Mouse (Mus musculus): ENCODE measurements around the gene Mterf1b.
"Not testable (repeated sequence)": the region's sequence is repeated elsewhere in the genome, so short reads cannot be mapped to it uniquely, and the experiment has no call there.

Mterf1b gene

DNA sequence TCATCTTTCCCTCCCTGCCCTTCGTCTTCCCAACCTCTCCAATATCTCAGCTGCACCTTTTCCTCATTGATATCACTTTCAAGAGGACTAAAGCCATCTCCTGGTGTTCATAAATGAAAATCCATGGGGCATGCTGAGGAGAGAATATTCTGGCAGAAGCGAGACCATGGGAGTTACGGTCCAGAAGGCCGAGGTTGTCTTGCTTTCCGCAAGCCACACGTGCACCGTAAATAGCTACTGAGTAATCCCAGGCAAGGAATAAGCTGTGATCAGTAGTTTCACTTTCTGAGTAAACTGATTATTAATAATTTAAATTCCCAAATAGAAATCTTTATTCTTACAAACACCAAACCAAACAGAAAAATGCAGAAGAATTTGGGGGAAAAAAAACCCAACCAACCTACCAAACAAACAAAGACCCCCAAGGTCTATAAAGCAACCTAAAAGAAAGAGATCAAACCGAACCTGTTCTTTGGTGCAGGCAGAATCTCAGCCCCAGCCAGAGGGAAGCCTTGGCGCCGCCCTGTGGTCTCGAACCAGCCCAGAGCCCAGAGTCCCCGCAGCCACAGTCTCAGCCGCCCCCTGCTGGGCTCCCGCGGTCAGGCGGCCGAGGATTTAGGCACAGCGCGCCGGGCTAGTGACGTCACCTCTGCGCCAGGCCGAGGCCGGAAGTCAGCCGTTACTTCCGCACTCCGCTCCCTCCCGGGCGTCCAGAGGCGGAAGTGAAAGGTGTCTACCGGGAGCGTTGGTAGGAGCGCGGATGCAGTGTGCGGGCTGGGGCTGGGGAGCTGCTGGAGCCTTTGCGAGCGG lies at the start of gene Mterf1b:
Gene Mterf1b (plus strand): TSS at position 697 of the 810 bp plus-strand sequence.
- not testable (repeated sequence) for DNase-seq

DNA sequence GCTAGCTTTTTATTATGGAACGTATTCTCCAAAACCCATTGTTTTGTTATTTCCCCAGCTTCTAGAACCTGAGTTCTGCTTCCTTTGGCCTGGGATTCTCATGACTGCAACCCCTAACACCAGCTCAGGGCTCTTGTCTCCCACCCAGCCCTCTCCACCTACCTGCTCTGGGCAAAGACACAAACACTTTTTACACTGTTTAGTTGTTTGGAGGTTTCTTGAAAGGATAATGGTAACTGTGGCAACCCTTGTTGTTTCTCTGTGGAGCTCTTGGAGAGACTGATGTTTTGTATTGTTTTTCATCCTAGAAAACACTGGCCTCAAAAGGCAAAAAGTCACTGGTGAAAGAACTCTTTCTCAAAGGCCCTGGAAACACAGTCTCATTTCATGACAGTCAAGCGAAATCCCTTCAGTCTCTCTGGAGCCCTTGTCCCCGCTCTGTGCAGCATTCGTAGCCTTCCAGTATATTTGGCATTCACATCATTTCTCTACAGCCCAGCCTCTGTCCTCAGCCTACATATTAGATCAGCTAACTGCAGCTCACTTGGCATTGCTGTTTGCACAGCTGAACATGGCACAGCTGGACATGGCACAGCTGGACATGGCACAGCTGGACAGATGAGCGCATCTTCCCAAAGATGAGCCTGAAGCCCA lies 32.6 kb upstream of the Mterf1b start:
- not testable (repeated sequence) for DNase-seq

DNA sequence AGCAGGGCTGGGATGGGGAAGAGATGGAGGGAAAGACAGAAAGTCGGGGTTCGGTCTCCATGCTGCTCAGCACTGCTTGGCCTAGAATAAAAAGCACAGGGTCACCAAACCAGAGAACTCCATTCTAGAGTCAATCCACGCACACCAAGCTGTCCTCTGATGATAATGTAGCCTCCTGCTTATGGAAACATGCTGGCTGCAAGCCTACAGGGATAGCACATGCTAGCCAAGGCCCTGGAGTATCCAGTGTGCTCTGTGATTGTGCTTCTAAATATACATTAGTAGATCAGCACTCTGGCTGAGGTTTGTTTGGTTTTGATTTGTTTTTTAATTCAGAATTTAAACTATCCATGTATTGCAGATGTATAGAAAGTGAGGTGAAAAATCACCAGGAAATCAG lies 30.6 kb upstream of the Mterf1b start:
- no peak for DNase-seq

DNA sequence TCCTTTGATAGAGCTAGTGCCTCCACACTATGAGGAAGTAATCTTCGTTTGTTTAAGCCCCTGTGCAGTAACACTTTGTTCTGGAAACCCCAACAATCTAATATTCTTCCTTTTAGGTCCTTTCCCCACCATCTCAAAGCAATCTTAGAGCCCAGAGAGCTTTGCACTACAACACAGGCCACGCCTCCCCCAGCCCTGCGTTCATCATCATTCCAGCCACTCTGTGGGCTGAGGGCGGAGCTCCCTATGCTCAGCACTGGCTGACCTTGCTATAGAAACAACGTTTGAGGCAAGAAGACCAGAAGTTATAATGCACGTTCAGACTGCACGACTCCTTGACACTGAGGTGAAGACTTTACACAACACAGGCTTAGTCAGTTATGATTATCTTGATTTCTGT lies 29.7 kb upstream of the Mterf1b start:
- DNase-seq = no peak

DNA sequence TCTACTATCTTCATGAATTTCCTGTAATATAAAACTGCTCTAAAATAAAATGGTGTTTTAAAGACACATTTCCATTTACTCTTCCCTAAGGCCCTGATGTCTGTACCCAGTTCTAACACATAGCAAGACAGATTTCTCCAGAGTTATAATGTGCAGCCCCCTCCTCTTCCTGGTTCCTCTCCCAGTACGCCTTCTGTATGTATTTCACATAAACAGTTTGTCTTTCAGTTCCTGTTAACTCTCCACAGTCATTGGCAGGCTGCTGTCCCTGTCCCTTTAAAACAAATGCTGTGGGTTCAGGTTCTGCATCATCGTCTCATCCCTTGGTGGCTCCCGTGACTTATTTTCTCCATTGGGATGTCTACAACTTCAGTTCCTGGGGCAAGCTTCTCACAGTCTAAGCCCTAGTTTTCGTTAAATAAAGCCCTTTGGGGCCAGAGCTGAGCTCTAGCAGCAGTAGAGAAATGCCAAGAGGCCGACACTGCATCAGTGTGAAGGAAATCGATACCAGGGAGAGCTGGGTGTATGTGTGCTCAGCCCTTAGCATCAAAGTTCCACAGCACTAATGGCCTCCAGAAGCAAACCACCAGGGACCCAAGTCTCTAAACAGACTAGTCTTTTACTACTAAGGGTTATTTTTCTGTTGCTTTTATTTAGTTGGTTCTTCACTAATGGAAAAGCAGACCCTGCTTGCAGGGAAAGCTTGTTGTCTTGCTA lies 24.2 kb upstream of the Mterf1b start:
- not testable (repeated sequence) for DNase-seq

DNA sequence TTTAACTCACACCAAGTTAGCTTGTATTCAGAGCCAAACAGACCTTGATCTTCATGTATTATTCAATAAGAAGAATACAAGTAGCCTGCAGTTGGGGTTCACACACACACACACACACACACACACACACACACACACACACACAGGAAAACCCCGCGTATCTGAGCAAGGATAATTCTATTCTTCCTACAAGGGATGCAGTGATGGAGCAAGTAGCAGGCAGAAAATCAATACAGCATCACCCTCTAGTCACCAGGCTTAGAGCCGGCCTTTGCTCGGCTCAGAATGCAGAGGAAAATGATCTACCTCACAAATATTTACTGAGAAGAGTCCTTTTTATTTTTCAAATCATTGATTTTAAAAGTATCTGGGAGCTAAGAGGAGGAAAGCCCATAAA lies 23.6 kb upstream of the Mterf1b start:
- not testable (repeated sequence) for DNase-seq

DNA sequence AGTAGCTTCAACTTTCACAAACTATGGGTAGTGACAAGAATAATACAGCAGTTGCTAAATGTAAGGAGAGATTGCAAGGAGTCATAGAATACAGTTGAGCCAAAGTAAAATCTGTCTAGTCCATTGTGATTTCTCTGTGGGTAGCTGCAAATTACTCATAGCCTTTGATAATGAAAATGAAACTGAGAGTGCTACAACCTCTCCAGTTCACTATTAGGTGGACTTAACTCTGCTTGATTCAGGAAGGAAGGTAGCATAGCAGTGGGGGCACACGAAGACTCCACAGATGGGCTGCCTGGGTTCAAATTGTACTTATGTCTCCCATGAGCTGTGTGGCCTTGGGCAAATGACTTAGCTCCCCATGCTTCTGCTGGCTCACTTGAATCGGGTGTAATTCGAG lies 15.7 kb upstream of the Mterf1b start:
- DNase-seq = not testable (repeated sequence)

DNA sequence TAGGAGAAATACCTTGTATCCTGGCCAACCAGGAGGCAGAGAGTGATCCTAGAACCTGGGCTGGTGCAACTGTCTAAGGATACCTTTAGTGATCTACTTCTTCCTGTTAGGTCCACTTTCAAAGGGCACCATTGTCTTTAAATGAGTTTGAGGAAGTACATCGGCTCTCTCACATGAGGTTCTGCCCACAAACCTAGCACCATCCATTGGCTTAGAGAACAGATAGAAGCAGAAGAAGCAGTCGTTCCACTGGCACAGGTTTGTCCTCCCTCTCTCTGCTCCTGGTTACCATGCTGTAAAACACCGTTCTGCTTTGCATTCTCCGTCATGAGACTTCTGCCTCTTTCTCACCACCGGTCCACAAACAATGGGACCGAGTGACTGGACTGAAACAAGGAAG lies 12.8 kb upstream of the Mterf1b start:
- DNase-seq = no peak

DNA sequence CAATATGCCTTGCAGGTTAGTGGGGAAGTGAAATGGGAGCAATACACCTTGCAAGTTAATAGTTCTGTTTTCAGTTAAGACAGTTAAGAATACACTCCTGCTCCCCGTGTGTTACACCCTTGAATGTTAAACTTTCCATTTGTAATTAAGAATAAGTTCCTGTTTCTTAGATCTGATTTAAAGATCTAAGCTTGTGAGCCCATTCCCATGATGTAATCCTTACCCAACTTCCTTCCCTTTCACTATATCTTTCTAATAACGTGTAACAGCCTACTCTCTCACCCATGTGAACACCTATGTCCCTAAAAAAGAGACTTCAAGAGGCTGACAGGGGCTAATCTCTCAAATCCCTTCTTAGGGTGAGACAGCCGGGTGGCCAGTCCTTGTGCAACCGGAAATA lies 5.4 kb upstream of the Mterf1b start:
- DNase-seq = no peak

DNA sequence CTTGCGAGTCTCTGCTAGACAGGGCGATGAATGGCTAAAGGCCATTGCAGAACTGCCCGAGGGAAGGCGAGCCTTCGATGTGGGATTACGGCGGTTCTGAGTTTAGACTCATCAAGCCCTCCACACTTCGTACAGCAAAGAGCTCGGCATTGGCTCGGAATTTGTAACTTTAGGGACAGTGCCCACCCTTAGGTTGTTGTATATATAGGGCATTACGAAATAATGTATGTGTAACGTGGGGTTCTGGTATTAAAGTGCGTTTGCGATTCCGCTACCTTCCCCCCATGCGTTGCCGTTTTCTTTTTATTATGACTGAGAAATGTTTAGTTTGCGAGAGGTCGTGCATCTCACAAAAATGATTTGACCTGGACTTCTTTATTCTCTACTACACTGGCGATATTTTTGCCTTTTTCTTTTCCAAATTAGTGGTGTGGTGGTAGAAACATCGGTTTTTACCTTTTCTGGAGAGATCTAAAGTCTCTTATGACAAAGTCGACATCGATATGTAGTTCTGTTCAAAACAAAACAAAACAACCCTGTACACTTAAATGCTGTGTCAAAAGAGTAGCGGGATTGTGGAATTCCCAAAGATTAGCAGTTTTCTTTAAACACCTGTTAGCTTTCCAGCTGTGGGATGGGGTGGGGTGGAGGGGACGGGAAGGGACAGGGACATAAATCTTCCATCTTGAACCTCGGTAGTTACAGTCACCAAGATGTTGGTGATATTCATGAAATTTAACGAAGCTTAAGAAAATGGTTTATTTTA lies 497 bp downstream of the Mterf1b start:
- not testable (repeated sequence) for DNase-seq

DNA sequence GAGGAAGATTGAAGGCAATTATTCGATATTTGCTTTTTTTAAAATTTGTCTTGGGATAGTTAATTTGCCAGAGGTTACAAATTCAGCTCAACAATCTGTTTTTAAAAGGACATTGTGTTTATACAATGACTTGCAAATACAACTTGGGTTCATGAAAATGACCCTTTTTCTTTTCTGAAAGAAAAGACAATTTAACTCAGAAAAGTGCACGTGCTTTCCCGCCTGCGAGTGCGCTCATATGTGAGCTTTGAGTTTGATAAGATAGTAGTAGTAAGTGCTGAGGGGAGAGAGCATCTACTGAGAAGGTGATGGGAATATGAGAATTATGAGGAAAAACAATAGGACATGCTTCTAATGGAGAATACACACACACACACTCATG lies 1.1 kb downstream of the Mterf1b start:
- no peak for DNase-seq

DNA sequence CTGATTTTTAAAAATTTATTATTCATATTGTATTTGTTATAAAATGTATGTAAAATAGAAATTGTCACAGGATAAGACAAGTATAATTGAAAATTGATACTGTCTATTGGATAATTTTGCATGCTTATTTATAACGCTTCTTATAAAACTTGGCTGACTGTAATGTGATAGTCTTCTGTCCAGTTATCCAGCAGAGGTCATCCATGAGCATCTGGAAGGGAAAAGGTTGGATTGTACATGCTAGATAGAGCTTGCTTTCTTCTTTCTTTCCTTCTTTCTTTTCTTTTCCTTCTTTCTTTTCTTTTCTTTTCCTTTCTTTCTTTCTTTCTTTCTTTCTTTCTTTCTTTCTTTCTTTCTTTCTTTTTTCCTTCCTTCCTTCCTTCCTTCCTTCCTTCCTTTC lies 2.0 kb downstream of the Mterf1b start:
- DNase-seq = no peak

DNA sequence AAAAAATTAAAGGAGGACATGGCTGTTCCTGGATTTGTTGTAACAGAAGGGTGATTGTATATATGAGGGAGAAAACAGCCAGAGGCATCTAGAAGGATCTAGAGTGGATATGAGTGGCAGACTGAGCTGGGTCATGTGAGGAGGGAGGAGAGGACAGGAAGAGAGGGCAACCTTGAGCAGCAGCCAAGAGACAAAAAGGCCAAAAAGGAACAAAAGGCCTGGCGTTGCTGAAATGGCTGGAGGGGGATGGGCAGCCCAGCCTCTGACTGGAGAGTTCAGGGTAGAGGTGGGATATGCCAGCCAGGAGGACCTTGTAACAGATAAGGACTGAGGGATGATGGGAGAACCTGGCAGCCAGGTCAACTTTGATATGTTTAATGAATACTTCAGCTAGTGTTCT lies 2.9 kb downstream of the Mterf1b start:
- DNase-seq = no peak

DNA sequence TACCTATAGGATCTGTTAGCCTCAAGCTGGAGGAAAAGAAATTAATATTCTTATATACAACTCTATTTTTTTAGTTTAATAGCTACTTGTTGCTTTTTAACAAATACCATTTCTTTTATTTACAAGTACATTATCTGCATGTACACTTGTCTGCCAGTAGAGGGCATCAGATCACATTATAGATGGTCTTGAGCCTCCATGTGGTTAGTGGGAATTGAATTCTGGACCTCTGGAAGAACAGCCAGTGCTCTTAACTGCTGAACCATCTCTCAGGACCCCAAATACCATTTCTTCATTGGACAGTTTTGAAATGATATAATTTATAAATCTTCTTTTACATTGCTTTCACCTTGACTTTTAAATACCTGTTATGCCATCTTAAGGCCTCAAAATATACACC lies 9.2 kb downstream of the Mterf1b start:
- DNase-seq = no peak

DNA sequence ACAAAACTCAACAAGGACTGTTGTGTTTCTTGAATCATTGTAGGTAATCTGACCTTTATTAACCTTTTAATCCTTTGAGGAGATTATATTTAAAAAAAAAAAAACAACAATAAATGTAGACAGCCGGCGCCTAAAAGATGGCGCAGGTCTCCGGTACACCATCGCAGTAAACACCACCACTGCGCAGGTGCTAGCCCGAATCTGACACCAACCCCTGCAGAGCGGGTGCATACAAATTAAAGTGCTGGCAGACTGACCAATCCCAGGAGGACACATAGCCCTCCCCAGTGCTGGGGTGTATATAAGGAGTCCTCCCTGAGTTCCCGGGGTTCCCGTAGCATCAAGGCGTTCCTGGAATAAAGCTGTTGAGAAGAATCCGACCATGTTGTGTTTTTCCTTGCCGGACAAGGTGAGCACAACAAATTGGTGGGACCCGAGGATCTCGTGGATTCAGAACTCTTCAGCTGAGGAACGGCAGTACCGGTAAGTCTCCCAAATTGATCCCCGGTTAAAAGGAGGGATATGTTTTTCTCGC lies 10.2 kb downstream of the Mterf1b start:
- DNase-seq = not testable (repeated sequence)

DNA sequence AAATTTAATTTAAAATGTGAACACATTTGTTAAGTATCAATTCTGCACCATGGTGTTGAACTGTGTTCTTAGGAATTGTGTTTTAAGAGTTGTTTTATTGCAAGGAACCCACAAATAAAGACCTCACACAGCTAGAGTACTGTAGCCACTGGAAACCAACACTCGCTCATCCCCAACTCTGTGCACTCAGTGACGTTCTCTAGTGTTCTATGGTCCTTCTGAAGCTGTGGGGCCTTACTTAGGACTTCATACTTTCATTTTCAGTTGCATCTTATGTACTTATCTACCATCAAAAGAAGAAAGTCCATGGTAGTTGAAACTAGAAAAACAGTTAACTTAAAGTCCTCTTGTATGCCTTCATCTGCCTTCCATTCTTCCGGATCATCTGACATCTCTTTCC lies 17.9 kb downstream of the Mterf1b start:
- not testable (repeated sequence) for DNase-seq

DNA sequence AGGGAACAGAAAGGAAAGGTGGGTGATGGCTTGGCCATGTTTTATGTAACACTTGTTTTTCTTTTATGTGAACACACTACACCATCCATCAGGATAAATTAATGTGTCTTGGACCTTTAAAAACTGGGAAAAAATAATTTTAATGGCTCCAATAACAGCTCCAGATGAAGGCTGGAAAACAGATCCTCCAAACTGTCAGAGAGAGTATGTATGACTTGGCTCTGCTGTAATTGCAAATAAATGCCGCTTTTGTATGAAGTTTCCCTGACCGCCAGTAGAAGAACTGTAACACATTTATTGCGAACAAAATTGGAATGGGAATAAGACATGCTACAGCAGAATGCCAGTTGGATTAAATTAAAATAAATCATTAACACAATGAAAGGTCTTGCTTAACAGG lies 29.1 kb downstream of the Mterf1b start:
- no peak for DNase-seq

DNA sequence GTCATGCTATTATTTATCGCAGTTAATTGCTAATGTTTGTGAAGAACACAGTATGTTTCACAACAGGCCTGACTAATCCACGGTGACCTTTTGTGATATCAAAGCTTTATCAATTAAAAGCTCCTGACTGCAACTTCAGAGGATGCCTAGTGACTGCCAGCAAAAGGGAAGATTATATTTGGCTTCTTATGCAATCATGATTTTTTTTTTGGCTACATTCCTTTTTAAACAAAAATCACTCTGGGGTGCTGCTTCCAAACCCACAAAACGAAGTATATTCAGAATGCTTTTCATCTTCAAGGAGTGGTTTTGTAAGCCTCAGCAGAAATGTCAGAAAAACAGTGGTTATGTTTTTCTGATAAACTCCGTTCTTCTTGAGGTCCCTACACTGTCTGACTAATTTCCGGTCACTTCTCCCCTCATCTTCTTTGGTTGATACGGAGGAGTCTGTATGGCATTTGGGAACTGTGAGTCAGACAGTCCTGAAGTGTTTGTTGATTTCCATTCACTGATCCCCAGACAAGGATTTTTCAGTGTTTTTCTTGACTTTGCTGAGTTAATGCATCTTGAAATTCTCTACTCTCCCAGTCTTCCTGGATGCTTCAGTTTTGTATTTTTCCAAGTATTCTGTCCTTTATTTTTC lies 29.9 kb downstream of the Mterf1b start:
- no peak for DNase-seq

DNA sequence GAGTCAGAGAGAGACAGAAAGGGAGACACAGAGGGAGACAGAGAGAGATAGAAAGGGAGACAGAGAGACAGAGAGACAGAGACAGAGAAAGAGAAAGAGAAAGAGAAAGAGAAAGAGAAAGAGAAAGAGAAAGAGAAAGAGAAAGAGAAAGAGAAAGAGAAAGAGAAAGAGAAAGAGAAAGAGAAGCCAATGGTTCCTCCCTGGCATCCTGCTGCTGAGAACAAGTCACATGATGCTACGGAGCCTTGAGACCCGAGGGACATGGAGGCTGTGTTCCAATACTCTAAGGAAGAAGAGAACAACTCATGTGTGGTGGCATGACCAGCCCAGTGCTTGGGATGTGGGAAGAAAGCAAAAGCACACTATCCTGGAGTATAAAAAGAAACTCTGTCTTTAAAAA lies 40.0 kb downstream of the Mterf1b start:
- no peak for DNase-seq

DNA sequence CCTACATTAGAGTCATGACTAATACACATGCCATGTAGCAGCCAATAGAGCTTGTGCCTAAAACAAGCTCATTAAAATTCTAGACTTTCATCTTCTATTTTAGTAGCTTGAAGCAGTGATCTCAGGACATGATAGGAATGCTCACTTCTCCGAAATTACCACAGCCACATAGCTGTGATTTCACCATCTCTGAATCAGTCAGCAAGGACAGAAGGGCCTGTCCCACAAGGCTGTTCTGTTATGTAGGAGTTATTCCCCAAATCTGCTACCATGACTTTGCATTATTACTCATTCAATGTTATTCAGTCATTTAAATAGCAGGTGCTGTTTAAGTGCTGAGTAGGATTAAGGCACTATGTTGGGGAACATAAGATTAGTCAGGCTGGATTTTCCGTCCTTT lies 42.3 kb downstream of the Mterf1b start:
- no peak for DNase-seq

DNA sequence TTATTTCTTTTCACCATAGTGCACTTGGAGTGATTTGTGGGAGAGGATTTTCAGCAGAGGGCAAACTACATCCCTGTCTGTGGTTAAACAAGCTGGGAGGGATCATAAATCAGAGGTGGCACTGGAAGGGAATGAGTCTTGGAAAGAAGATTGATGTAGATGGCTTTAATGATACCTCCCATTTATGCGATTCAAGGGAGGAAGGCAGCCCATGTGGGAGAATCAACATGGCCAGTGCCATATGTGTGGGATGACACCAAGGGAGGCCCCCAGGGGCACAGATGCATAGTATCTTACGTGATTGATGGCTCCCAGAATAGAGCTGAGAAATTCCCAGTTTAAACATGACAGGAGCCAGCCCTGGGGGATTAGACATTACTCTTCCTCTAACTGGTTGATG lies 48.0 kb downstream of the Mterf1b start:
- no peak for DNase-seq

DNA sequence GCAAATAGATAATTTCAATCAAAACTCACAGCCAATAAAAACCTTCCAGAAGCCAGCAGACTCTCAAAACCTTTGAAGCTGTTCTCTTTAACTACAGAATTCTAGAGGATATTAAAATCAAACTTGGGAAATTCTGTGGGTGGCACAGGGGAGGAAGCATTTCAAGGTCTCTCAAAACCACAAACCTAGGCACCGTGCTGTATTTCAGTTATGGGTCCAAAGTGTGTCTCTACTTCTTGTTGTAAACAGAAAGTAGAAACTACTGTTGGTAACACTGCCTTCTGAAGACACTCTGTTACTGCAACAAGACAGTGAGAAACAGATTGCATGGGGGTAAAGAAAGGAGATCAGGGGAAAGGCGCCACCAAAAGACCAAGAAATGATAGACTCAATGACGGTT lies 52.8 kb downstream of the Mterf1b start:
- DNase-seq = no peak

Data from thymus, postnatal 36 days (tissue).